Mouse (Mus musculus) kidney, postnatal 10 days (tissue): ENCODE results near the gene Tm6sf2.

Experiments
- DNase-seq: peaks from one replicate; pipeline ENCODE4 v3.0.0; 2021; ENCODE audit warnings: mixed read lengths

The Tm6sf2 gene

DNA sequence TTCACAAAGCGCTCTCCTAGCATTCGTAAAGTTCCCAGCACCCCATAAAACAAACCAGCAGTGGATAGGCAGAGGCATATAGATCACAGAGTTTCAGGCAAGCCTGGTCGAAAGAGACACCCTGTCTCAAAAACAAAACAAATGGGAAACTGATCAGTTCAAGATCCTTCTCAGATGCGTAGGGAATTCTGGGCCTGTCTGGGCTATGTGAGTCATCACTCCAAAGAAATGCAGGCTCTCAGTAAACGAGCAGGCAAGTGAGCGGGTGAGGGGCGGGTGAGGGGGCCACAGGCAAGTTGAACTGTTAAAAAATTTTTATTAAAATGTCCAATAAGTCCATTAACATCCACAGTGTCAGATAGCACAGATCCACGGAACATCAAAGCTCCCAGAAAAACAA lies 20.1 kb downstream of the Tm6sf2 start:
- DNase-seq = no peak

- no peak for DNase-seq
These were observed 26.6 kb downstream of the Tm6sf2 start for GRCm38 (mm10) chr8:70099276-70099675.

DNA sequence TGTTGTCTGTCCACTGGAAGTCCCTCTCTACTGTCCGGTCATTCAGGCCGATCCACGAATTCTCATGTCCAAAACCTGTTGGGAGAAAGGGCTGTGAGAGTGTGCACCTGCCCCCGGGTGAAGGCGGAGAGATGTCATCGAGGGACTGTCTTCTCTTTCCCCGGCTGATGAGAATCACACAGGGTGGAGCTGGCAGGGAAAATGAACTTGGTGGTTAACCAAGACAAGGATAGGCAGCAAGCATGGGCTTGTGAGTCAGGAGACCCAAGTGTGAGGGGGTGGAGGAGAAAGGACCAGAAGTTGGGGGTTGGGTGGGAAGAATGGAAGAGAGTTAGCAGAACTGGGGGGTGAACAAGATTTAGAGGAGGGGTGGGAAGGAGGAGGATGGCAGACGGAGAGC lies 27.5 kb downstream of the Tm6sf2 start:
- DNase-seq = no peak

DNA sequence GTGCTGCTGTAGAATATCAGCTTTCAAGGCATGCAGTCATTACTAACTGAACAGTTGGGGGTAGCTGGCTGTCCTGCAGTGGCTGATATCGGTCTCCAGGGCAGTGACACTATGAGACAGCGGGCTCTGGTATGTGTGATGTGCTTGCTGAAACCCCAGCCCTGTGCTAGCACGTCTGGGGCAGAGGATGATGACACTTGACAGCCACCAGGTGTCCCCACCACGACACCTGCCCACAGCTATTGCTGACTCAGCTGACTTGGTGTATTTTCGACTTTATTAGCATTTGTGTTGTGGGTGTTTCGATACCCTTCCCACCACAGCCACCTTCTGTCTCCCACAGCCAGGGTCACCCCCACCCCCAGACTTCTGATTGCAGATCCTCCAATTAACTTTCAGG lies 31.8 kb downstream of the Tm6sf2 start:
- peak; percentile 57 for DNase-seq

DNA sequence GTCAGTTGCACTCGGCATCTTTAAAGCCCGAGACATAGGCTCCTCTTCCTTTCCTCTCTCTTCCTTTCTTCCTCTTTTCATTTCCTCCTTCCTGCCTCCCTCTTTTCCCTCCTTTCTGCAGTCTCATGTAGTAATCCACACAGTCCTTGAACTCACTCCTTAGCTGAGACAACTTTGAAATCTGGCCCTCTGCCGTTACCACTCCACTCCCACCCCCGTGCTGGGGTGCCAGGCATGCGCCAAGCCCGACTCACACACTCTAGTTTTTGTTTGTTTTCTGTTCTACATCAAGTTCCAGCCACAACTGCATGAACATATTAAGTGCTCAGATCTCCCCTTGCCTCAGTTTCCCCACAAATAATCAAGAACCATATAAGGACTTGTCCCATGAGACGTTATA lies 32.2 kb downstream of the Tm6sf2 start:
- no peak for DNase-seq

DNA sequence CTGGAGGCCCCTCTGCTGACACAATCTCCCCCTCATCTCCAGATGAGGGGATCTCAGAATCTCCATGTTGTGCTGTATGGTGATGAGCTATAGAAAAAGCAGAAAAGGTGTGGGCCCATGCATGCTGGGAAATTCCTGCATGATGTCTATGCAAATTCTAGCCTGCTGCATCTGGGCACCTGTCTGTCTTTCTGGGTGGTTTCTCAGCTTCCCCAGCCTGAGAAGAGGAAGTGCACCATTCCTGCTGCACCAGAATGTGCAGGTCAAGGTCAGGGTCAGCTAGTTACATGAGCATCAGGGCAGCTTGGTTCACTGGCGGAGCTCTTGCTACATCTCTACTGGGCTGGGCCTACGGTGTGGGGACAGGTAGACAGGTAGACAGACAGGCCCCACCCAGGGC lies 37.7 kb downstream of the Tm6sf2 start:
- no peak for DNase-seq

- no peak for DNase-seq
These were observed 38.6 kb downstream of the Tm6sf2 start for GRCm38 (mm10) chr8:70111192-70111795.

DNA sequence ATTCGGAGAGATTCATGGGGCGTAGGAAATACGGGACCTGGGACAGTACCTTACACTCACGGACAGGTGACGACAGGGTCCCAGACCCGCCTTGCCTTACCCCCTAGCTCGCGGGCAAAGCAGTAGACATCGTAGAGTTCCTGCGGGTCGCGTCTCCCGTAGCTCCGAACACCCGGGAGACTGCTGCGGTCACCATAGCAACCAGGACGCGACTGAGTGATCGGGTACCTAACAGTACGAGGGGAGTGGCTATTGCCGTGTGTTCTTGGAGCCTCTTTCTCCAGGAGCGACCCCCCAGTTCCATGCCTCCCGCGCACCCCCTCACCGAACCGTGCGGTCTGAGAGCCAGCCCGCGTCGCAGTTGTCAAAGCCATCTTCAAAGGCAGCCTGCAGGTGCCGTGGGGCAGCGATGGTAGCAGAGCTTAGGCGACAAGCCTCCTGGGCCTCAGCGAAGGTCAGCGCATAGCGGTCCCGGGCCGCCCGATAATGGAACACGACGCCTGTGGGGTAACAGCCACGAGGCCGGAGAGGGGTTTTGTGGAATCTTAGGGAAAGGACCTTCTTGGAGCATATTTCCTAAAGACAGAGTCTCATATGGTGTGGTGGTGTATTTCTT lies 39.8 kb downstream of the Tm6sf2 start:
- DNase-seq = no peak

GRCm38 (mm10) chr8:70114488-70114887 lies 41.8 kb downstream of the Tm6sf2 start:
- no peak for DNase-seq

- DNase-seq = no peak
These were observed 42.2 kb downstream of the Tm6sf2 start for GRCm38 (mm10) chr8:70114892-70115291.

DNA sequence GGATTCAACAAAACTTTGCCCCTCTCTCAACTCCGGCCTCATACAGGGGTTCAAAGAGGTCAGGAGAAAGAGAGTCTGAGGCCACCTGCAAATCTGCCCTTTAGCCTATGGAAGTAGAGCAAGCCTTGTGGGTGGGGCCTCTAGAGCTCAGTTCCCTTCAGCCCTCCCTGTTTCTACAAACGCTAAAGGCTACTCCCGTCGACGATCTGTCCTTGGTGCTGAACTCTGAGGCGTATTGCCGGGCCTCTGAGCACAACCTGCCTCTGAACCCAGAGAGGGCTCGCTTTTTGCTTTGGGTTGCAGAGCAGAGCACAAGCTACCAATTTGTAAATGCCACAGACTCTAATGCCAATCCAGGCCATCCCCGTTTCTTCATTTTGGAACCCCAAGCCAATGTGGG lies 44.9 kb downstream of the Tm6sf2 start:
- peak; percentile 66 for DNase-seq

GRCm38 (mm10) chr8:70118726-70119700 lies 46.3 kb downstream of the Tm6sf2 start:
- no peak for DNase-seq

GRCm38 (mm10) chr8:70120667-70121066 lies 47.9 kb downstream of the Tm6sf2 start, which contains the start of gene Ncan:
TSS of gene Ncan (minus strand) at chr8:70120873.
- peak; percentile 85 for DNase-seq

DNA sequence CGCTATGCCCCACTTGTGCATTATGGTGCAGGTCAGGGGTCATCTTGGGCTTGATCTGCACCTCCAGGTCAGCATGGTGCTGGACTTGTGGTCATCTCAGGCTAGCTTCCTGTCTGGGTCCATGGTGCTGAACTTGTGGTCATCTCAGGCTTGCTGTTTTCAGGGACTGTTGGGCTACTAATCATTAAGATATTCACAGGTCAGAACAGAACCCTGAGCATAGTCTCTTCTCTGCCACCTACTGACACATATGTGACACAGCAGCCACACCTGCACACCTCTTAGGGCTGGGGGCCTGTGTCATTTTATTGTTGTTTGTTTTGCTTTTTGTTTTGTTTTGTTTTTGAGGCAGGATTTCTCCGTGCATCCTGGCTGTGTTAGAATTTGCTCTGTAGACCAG lies 50.1 kb downstream of the Tm6sf2 start:
- no peak for DNase-seq

DNA sequence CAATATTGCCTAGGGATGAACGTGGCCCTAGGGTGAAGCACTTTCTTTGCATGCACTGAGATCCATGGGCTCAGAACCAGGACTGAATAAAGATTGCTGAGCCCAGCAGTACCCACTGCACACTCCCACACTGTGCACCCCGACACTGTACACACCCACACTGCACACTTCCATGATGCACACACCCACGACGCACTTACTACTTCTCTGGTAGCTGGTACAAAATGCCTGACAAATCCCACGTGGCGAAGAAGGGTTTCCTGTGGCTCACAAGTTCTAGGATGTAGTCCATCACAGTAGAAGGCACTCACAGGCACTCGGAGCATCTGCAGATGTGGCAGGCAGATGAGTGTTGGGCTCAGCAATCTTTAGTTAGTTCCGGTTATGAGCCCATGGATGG lies 52.3 kb downstream of the Tm6sf2 start:
- DNase-seq = no peak

DNA sequence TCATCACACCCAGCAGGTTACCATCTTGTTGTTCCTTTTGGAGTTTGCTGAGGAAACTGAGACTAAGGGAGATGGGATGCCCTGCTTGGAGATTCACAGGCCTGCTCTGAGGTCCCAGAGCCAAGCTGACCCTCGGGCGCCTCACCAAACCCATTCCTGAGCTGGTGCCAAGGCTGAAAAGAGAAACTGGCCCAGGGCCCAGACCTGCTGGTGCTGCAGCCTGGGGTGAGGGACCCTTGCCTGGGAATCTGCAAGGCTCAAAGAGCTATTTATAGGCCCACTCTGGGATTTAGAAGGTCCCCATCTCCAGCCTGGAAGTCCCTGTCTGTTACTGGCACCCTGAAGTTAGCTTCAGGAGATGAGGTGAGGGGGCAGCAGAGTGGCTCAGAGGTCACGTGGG lies 55.7 kb downstream of the Tm6sf2 start:
- peak; percentile 40 for DNase-seq

DNA sequence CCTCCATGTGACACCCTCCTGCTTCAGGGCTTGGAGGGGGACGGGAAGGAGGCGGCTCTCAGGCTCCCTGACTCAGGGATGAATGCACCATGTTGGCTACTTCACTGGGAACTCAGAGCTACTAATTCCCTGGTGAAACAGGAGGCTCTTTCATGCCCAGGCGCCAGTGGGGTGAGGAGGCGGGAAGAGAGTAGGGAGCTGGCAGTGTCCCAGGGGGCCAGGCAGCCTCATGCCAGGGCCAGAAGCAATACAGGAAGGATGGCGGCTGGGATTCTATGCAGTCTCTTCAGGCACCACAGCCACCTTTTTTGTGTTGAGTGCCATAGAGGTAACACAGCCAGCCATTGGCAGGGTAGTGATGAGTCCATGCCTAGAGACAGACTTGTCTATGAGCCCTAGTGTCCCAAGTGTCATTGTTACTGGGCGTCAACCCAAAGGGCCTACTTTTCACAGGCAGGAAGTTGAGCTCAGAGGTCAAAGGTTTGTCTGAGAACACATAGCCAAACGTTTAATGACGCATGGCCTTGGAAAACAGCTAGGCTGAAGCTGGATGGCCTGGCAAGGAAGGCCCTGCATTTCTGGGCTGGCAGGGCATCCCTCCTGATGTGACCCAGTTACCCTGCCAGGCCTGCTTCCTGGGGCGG lies 56.7 kb downstream of the Tm6sf2 start:
- DNase-seq = peak; percentile 34
